Mouse (Mus musculus) kidney, embryonic 15.5 days (tissue): ENCODE measurements around the gene Ugt1a2. TPM values are rescaled to one million over a fixed set of nuclear protein-coding genes. Genes with fewer than 3 reads are reported as not detected.
"Not testable (repeated sequence)": the region's sequence is repeated elsewhere in the genome, so short reads cannot be mapped to it uniquely, and the experiment has no call there.

Experiments used
- ATAC-seq: fragments of 200-750 bp; cut with Nextera tagmentation; replicated peaks from 2 replicates; pipeline ENCODE4 v1.8.0; 2017; ENCODE audit warnings: moderate TSS enrichment; ENCODE audit not compliant: low FRiP score
- H3K27ac ChIP-seq: fragments of 300-500 bp; sonication (generic); 2 replicates; pipeline ENCODE4 v1.5.1; 2015; ENCODE audit warnings: mild to moderate bottlenecking, inconsistent platforms
- H3K27me3 ChIP-seq: fragments of 300-500 bp; sonication (generic); 2 replicates; pipeline ENCODE4 v1.6.1; 2015; ENCODE audit warnings: inconsistent platforms
- H3K36me3 ChIP-seq: fragments of 300-500 bp; sonication (generic); 2 replicates; pipeline ENCODE4 v1.6.1; 2015; ENCODE audit warnings: inconsistent platforms
- H3K4me1 ChIP-seq: fragments of 300-500 bp; sonication (generic); 2 replicates; pipeline ENCODE4 v1.6.1; 2015; ENCODE audit warnings: inconsistent platforms
- H3K4me2 ChIP-seq: fragments of 300-500 bp; sonication (generic); 2 replicates; pipeline ENCODE4 v1.6.1; 2015; ENCODE audit warnings: moderate library complexity, mild to moderate bottlenecking, inconsistent platforms
- H3K4me3 ChIP-seq: fragments of 300-500 bp; sonication (generic); replicated peaks from 2 replicates; pipeline ENCODE4 v1.5.1; 2015; ENCODE audit warnings: mild to moderate bottlenecking, inconsistent platforms
- H3K9ac ChIP-seq: fragments of 300-500 bp; sonication (generic); 2 replicates; pipeline ENCODE4 v1.6.1; 2015; ENCODE audit warnings: mild to moderate bottlenecking, inconsistent platforms
- H3K9me3 ChIP-seq: fragments of 300-500 bp; sonication (generic); replicated peaks from 2 replicates; pipeline ENCODE4 v1.6.1; 2016; ENCODE audit warnings: inconsistent platforms
- WGBS: fragments of 180-500 bp; shearing (Covaris S2); methylation state at CpG from one replicate; pipeline ENCODE4 v1.1.7; 2015; ENCODE audit warnings: mixed read lengths; 5-methylcytosine and 5-hydroxymethylcytosine counted together
- polyA plus RNA-seq: library from polyadenylated mRNA; unstranded; fragments of >200 nt; fragmentation: Nextera tagmentation; extraction: Ambion mirVana; gene quantifications from 2 replicates; pipeline ENCODE4 v1.2.1, GENCODE M21; 2015

Gene Ugt1a2
- polyA plus RNA-seq, 1 experiment from 2014 or later = 28.9 TPM

GRCm38 (mm10) chr1:88219054-88219453 is 18.7 kb downstream of the Ugt1a2 start:
- H3K4me1 ChIP-seq = no peaks in the 10 kb centered on the region
- no peaks in the 10 kb centered on the region for H3K36me3 ChIP-seq
- no peak overlapping the region for H3K4me3 ChIP-seq
- 14% methylated on average over 1 of the region's 1 CpGs for WGBS
- no peaks in the 10 kb centered on the region for H3K27me3 ChIP-seq
- H3K9me3 ChIP-seq = peaks cover 31% of the 10 kb centered on the region
- no peak overlapping the region for H3K9ac ChIP-seq
- ATAC-seq = no peak
- no peak overlapping the region for H3K4me2 ChIP-seq
- no peak overlapping the region for H3K27ac ChIP-seq

GRCm38 (mm10) chr1:88220336-88220735 is 19.9 kb downstream of the Ugt1a2 start:
- no peak for ATAC-seq
- H3K36me3 ChIP-seq = no peaks in the 10 kb centered on the region
- no peak overlapping the region for H3K4me3 ChIP-seq
- no peak overlapping the region for H3K27ac ChIP-seq
- no peak overlapping the region for H3K9ac ChIP-seq
- no peaks in the 10 kb centered on the region for H3K4me1 ChIP-seq
- no peaks in the 10 kb centered on the region for H3K27me3 ChIP-seq
- peaks cover 21% of the 10 kb centered on the region for H3K9me3 ChIP-seq
- no peak overlapping the region for H3K4me2 ChIP-seq

DNA sequence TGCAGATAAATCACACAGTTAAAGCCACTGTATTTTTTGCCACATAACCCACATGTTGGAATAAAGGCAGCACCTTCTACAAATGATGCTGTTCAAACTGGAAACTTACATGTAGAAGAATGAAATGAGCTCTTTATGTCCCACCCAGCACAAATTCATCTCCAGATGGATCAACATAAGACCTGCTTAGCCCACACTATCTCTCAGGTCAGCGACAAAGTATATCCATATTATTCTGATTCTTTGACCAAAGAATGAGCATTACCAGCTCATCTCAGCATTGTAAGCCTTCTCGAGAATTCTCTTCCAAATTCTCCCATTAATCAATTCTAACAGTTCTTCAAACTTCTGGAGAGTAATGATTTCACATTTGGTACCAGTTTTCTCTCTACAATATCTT is 21.8 kb downstream of the Ugt1a2 start:
- no peak overlapping the region for H3K27ac ChIP-seq
- H3K9ac ChIP-seq = no peak overlapping the region
- no peaks in the 10 kb centered on the region for H3K27me3 ChIP-seq
- WGBS = 57% methylated on average over 2 of the region's 2 CpGs
- H3K4me3 ChIP-seq = no peak overlapping the region
- no peaks in the 10 kb centered on the region for H3K36me3 ChIP-seq
- no peaks in the 10 kb centered on the region for H3K4me1 ChIP-seq
- ATAC-seq = no peak
- peaks cover 25% of the 10 kb centered on the region for H3K9me3 ChIP-seq
- H3K4me2 ChIP-seq = no peak overlapping the region

DNA sequence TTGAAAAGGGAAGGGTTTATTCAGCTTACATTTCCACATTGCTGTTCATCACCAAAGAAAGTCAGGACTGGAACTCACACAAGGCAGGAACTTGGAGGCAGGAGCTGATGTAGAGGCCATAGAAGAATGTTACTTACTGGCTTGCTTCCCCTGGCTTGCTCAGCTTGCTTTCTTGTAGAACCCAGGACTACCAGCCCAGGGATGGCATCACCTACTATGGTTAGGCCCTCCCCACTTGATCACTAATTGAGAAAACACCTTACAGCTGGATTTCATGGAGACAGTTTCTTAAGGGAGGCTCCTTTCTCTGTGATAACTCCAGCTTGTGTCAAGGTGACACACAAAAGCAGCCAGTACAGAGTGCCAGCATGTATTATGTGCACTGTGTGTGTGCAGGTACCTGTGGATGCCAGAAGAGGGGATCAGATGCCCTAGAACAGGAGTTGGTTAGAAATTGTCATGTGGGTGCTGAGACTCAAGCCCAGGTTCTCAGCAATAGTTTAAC is 22.7 kb downstream of the Ugt1a2 start:
- H3K9ac ChIP-seq, H3K4me2 ChIP-seq, H3K27ac ChIP-seq, H3K4me1 ChIP-seq, H3K27me3 ChIP-seq, H3K4me3 ChIP-seq, ATAC-seq, H3K36me3 ChIP-seq: not testable (repeated sequence)
- H3K9me3 ChIP-seq = peaks cover 27% of the 10 kb centered on the region

DNA sequence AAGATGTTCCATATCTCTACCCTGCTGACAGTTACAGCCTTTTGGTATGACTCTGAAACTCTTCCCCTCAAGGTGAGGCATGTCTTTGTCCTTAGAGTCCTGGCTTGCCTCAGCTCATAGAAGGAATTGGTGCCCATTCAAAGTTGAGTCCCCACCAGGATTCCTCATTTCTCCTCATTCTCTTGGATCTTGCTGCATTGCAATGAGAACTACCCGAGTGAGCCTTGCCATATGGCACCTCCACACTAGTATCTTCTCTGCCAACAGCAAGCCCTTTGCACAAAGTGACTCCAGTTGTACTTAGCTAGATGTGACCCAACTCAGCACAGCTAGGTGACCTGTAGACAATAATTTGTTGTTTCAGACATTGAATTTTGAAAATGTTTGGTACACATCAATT is 23.2 kb downstream of the Ugt1a2 start:
- H3K9ac ChIP-seq = no peak overlapping the region
- ATAC-seq = no peak
- H3K27ac ChIP-seq = no peak overlapping the region
- 60% methylated on average over 1 of the region's 1 CpGs for WGBS
- H3K27me3 ChIP-seq = no peaks in the 10 kb centered on the region
- H3K4me2 ChIP-seq = no peak overlapping the region
- no peaks in the 10 kb centered on the region for H3K36me3 ChIP-seq
- H3K9me3 ChIP-seq = peaks cover 32% of the 10 kb centered on the region
- H3K4me1 ChIP-seq = no peaks in the 10 kb centered on the region
- H3K4me3 ChIP-seq = no peak overlapping the region

DNA sequence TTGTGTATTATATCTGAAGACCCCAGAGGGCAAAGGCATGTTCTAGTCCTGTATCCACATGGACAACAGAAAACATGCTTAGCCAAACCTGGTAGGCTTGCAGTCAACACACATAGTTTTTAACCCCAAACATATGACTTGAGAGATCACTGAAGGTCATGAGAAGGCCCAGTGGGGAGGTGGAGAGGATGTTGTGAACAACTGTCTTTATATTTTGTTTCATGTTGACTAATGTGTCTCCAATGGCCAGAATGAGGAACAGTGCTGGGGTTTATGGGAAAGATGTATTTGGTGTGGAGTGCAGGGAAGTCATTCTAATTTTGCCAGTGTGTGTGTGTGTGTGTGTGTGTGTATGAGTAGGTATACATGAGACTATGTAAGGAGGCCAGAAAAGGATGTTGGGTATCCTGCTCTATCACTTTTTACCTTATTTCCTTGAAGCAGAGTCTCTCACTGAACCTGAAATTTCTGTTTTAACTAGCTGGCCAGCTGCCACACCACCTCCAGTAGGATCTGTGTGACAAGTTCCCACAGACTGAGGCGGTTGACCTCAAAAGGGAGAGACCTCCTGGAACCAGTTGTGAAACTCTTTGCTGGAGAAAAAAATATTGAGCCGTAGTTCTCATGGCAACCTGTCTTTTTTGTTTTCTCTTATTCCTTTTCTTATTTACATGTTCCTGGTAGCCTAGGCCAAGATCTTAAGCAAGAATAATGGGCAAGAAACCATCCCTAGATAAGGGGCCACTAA is 23.8 kb downstream of the Ugt1a2 start:
- Histone ChIP-seq H3K4me2 (no peak overlapping the region), H3K27me3 (no peaks in the 10 kb centered on the region), H3K4me3 (no peak overlapping the region), H3K36me3 (no peaks in the 10 kb centered on the region), H3K9ac (no peak overlapping the region), H3K27ac (no peak overlapping the region), H3K9me3 (peaks cover 38% of the 10 kb centered on the region), H3K4me1 (no peaks in the 10 kb centered on the region)
- 68% methylated on average over 2 of the region's 2 CpGs for WGBS
- no peak for ATAC-seq

- H3K4me2 ChIP-seq, H3K36me3 ChIP-seq, ATAC-seq, H3K27ac ChIP-seq, H3K9ac ChIP-seq, H3K4me3 ChIP-seq, H3K27me3 ChIP-seq, H3K4me1 ChIP-seq: not testable (repeated sequence)
- WGBS = 37% methylated on average over 2 of the region's 2 CpGs
- H3K9me3 ChIP-seq = peaks cover 49% of the 10 kb centered on the region
Observed at GRCm38 (mm10) chr1:88225301-88225700, 24.9 kb downstream of the Ugt1a2 start.

- Histone ChIP-seq H3K36me3 (no peaks in the 10 kb centered on the region), H3K4me1 (no peaks in the 10 kb centered on the region), H3K9ac (no peak overlapping the region), H3K27ac (no peak overlapping the region), H3K27me3 (no peaks in the 10 kb centered on the region), H3K4me2 (no peak overlapping the region), H3K4me3 (no peak overlapping the region), H3K9me3 (peaks cover 54% of the 10 kb centered on the region)
- ATAC-seq = no peak
Observed at GRCm38 (mm10) chr1:88225741-88226140, 25.3 kb downstream of the Ugt1a2 start.

GRCm38 (mm10) chr1:88226670-88227379 is 26.4 kb downstream of the Ugt1a2 start, which contains the start of gene Mroh2a:
TSS of gene Mroh2a (plus strand) at chr1:88226986.
- Histone ChIP-seq H3K9me3 (peaks cover 63% of the 10 kb centered on the region), H3K4me1 (no peaks in the 10 kb centered on the region), H3K27me3 (no peaks in the 10 kb centered on the region), H3K4me3 (no peak within 1 kb of the TSS), H3K36me3 (no peaks in the 10 kb centered on the region), H3K27ac (no peak within 1 kb of the TSS), H3K4me2 (no peak within 1 kb of the TSS), H3K9ac (no peak within 1 kb of the TSS)
- ATAC-seq = no peak
- WGBS = 58% methylated on average over 5 of the region's 5 CpGs

- H3K27me3 ChIP-seq = no peaks in the 10 kb centered on the region
- no peak overlapping the region for H3K4me2 ChIP-seq
- H3K4me3 ChIP-seq = no peak overlapping the region
- H3K27ac ChIP-seq = no peak overlapping the region
- H3K36me3 ChIP-seq = no peaks in the 10 kb centered on the region
- no peak for ATAC-seq
- peaks cover 70% of the 10 kb centered on the region for H3K9me3 ChIP-seq
- no peak overlapping the region for H3K9ac ChIP-seq
- H3K4me1 ChIP-seq = no peaks in the 10 kb centered on the region
- WGBS = 63% methylated on average over 2 of the region's 2 CpGs
Observed at GRCm38 (mm10) chr1:88227482-88227881, 27.1 kb downstream of the Ugt1a2 start.

- no peaks in the 10 kb centered on the region for H3K36me3 ChIP-seq
- no peaks in the 10 kb centered on the region for H3K27me3 ChIP-seq
- H3K9ac ChIP-seq = no peak overlapping the region
- peaks cover 76% of the 10 kb centered on the region for H3K9me3 ChIP-seq
- WGBS = 72% methylated on average over 7 of the region's 7 CpGs
- no peak overlapping the region for H3K4me2 ChIP-seq
- no peak overlapping the region for H3K4me3 ChIP-seq
- ATAC-seq = no peak
- no peak overlapping the region for H3K27ac ChIP-seq
- H3K4me1 ChIP-seq = no peaks in the 10 kb centered on the region
Observed at GRCm38 (mm10) chr1:88228121-88228520, 27.7 kb downstream of the Ugt1a2 start.

DNA sequence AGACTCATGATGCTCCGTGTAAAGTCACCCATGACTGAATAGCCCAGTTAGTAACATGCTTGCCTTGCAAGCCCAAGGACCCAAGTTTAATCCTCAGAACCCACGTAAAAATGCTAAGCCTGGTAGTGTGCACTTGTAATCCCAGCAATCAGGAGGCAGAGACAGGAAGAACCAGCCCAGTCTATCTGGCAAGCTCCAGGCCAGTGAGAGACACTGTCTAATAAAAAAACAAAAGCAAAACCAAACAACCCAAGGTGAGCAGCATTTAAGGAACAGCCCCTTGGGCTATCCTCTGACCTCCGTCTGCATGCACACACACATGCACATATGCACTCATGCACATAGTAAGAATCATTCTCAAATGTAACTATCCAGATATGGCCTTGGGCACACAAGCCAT is 29.2 kb downstream of the Ugt1a2 start:
- ATAC-seq = no peak
- no peak overlapping the region for H3K9ac ChIP-seq
- H3K9me3 ChIP-seq = peaks cover 90% of the 10 kb centered on the region
- no peaks in the 10 kb centered on the region for H3K27me3 ChIP-seq
- 84% methylated on average over 3 of the region's 3 CpGs for WGBS
- H3K4me2 ChIP-seq = no peak overlapping the region
- H3K4me3 ChIP-seq = no peak overlapping the region
- H3K36me3 ChIP-seq = no peaks in the 10 kb centered on the region
- no peaks in the 10 kb centered on the region for H3K4me1 ChIP-seq
- H3K27ac ChIP-seq = no peak overlapping the region
